Mouse (Mus musculus) gastrocnemius, postnatal 10 days (tissue): Measurements from ENCODE around the gene Vmn2r99. TPM values are rescaled to one million over a fixed set of nuclear protein-coding genes. Genes with fewer than 3 reads are reported as not detected.

ENCODE experiments used
- DNase-seq: peaks from one replicate; pipeline ENCODE4 v3.0.0; 2021; ENCODE audit warnings: mixed read lengths
- long read RNA-seq, 2 experiments: library from polyadenylated mRNA; stranded (forward); transcript quantifications; one replicate each; pipeline ENCODE4 v2.0.0; 2021
- total RNA-seq, 2 experiments: library from RNA; stranded (reverse); gene quantifications; 2 replicates each; pipeline ENCODE4 v1.2.3; 2021

The Vmn2r99 gene
- not detected for total RNA-seq
- long read RNA-seq, experiment 1, result 0 reads
- long read RNA-seq, experiment 2, result 0 reads

DNA sequence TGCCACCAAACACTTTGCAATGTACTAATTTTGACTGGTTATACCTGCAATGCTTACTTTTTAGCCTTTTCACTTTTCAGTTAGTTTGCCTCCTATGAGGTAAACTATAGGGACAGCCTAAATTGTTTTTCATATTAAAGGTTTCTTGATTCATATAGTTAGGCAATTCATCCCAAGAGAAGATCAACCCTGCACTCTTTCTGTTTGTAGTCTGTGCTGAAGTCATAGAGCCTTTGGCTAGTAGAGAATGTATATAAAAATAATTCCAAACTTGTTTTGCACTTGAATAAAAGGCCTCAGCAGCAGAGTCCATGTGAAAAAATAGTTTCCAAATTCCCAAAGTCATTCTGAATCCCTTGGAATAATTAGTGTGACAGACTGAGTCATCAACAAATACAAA lies at the start of gene Vmn2r99:
Vmn2r99 (plus strand) TSS at position 301 of the 400 bp plus-strand sequence.
- DNase-seq, result no peak

DNA sequence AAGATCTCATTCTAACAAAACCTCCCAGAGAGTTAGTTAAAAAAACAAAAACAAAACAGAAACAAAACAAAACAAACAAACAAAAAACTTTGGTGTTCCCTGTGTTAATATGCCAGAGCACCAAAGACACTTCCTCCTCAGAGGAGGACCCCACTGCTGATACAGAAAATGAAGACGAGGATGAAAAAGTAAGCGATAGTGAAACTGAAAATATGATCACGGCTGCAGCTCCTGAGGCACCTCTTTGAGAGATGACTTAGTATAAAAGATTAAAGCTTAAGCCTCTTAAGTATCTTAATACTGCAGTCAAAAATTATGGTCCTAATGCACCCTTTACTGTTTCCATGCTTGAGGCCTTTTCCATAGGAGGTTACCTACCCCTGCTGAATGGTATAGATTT lies 75.9 kb downstream of the Vmn2r99 start:
- DNase-seq, result no peak

DNA sequence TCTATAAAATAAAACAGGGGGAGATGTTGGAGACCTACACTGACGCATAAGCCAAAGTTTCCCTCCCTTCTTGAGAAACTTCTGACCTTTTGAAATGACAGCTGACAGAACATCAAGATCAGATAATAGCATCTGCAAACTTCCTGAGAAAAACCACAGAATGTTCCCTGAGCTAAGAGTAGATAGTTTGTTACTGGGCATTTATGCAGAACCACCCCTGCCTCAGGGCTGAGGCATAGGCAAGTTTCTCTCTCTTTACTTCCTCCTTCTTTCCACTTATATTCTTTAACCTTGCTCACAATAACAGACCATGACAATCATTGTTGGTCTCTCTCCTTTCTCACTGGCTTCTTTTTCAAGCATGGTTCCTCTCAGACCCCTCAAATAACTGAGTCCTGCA lies 83.2 kb downstream of the Vmn2r99 start:
- no peak for DNase-seq

Other genes starting within 250 kb of the Vmn2r99 start
- gene Vmn2r100, start 142.8 kb downstream of the Vmn2r99 start, total RNA-seq, result not detected
- not detected for gene Vmn2r101, start 215.3 kb downstream of the Vmn2r99 start, total RNA-seq